Mouse (Mus musculus) olfactory bulb, adult 2 months (tissue): ENCODE results near the gene Tmem127.

Source experiments
- CTCF ChIP-seq: fragments of 200-500 bp; IDR thresholded peaks from 2 replicates; pipeline ENCODE4 v1.5.1; 2012; ENCODE audit warnings: low read depth, mild to moderate bottlenecking, low read length, moderate library complexity; ENCODE audit not compliant: insufficient read depth
- POLR2A ChIP-seq: fragments of 200-500 bp; IDR thresholded peaks from 2 replicates; pipeline ENCODE4 v1.6.1; 2012; ENCODE audit warnings: mild to moderate bottlenecking, low read depth, low read length, moderate library complexity; ENCODE audit not compliant: insufficient read depth

GRCm38 (mm10) chr2:127251880-127252527, 4.3 kb downstream of the Tmem127 start:
- TF ChIP-seq POLR2A (no peak), CTCF (no peak)
